Mouse (Mus musculus) lung, postnatal 0 days (tissue): Measurements from ENCODE around the gene Mars.

Source experiments
- CTCF ChIP-seq: IDR thresholded peaks from 2 replicates; pipeline ENCODE4 v1.5.1; 2016; ENCODE audit warnings: antibody characterized with exemption, mild to moderate bottlenecking
- EP300 ChIP-seq: IDR thresholded peaks from 2 replicates; pipeline ENCODE4 v1.6.1; 2016; ENCODE audit warnings: antibody characterized with exemption, mild to moderate bottlenecking, control low read depth

- TF ChIP-seq CTCF (no peak), EP300 (no peak)
These were observed 11.2 kb downstream of the Mars start for GRCm38 (mm10) chr10:127300361-127300760.
